Mouse (Mus musculus) cerebellum, adult 2 months (tissue): ENCODE measurements around the gene Shc3. TPM values are rescaled to one million over a fixed set of nuclear protein-coding genes. Genes with fewer than 3 reads are reported as not detected.

ENCODE experiments used
- DNase-seq, 2 experiments: peaks; one replicate each; pipeline ENCODE4 v3.0.0; 2021
- H3K27ac ChIP-seq: fragments of 200-500 bp; 2 replicates; pipeline ENCODE4 v1.5.1; 2012; ENCODE audit warnings: low read length, control low read depth, inconsistent platforms; ENCODE audit not compliant: insufficient read depth
- H3K27me3 ChIP-seq: fragments of 200-500 bp; 2 replicates; pipeline ENCODE4 v1.6.1; 2012; ENCODE audit warnings: inconsistent platforms, mild to moderate bottlenecking, low read length, moderate library complexity; ENCODE audit not compliant: control insufficient read depth, insufficient read depth
- H3K4me1 ChIP-seq: fragments of 200-500 bp; 2 replicates; pipeline ENCODE4 v1.6.1; 2011; ENCODE audit warnings: low read length; ENCODE audit not compliant: control insufficient read depth, insufficient read depth
- H3K4me3 ChIP-seq: fragments of 200-500 bp; replicated peaks from 2 replicates; pipeline ENCODE3; 2011; ENCODE audit warnings: mild to moderate bottlenecking, low read depth, low read length, control low read depth; ENCODE audit not compliant: insufficient read depth
- CTCF ChIP-seq: fragments of 200-500 bp; IDR thresholded peaks from 2 replicates; pipeline ENCODE4 v1.5.1; 2011; ENCODE audit warnings: low read depth, mild to moderate bottlenecking, control low read depth, low read length, moderate library complexity, borderline replicate concordance; ENCODE audit not compliant: insufficient read depth
- POLR2A ChIP-seq: fragments of 200-500 bp; IDR thresholded peaks from 2 replicates; pipeline ENCODE4 v1.6.1; 2011; ENCODE audit warnings: low read length, control low read depth, borderline replicate concordance; ENCODE audit not compliant: insufficient read depth
- WGBS: fragments of 180-500 bp; shearing (Covaris S2); methylation state at CpG from one replicate; pipeline ENCODE4 v1.1.7; 2018; 5-methylcytosine and 5-hydroxymethylcytosine counted together
- polyA plus RNA-seq: library from polyadenylated mRNA; depleted of rRNA; stranded (reverse); fragments of >200 nt; gene quantifications from 2 replicates; pipeline ENCODE4 v1.2.3, GENCODE M21; 2012

Gene Shc3
- polyA plus RNA-seq, 1 experiment, result 22.7 TPM

DNA sequence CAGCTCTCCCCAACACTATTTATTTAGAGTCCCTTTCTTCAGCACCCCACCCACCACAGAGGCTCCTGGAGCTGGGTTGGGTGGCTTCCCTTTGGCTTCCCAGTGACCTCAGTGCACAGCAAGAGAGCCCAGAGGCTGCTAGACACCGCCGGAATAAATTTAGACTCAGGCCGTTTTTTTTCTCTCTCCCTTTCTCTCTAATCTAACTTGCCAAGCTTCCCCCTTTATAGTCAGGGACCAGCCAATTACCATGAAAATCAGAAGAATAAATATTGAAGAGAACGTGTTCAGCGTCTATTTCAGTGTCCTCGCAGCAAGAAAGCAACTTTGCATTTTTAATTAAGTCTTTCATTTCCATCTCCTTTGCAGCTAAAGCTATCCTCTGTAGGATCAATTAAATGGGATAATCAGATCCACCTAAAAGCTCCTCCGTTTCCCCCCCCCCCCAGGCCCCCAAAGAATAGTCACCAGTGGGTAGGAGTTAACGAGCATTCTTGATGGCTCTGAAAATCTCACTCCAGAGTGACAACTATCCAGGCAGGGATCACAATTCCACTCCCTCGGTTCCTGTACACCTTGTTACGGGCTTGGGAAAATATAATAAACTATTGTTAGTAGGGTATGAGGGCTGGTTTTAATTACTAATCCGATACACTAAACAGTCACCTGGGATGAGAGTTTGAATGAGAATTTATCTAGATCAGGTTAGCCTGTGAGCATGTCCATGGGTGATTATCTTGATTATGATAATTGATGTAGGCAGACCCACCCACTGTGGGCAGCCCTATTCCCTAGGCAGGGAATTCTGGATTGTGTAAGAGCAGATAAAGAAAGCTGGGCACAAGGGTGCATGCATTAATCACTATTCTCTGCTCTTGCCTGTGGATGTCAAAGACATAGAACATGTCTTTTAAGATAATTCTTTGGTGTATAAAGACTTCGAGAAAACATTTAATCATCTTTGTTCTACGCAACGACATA lies 131.8 kb downstream of the Shc3 start:
- WGBS, result 66% methylated on average over 14 of the region's 14 CpGs
- H3K4me3 ChIP-seq, result no peak overlapping the region
- no peak for DNase-seq
- TF ChIP-seq CTCF (no peak), POLR2A (no peak)
- no peaks in the 10 kb centered on the region for H3K27me3 ChIP-seq
- H3K27ac ChIP-seq, result no peak overlapping the region
- no peaks in the 10 kb centered on the region; the same call in 1 of the 2 replicates for H3K4me1 ChIP-seq

DNA sequence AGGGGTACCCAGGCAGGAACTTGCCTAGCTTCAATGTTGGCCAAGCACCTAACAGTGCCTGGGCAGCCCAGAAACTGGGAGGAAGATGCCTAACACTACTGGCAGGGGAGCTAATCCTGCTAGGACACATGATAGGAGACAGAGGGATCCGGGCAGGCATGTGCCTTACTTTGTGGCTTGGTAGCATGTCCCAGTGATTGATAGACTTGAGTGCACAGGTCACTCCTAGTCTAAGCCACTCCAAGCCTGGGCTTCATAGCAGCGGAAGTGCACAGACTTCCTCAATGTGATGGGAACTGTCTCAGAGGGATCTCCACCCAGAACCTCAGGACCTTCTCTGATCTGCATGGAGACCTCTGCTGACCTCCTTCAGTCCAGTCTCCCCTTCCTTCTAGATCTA lies 134.1 kb downstream of the Shc3 start:
- Histone ChIP-seq H3K4me1 (no peaks in the 10 kb centered on the region; the same call in 1 of the 2 replicates), H3K27me3 (no peaks in the 10 kb centered on the region), H3K4me3 (no peak overlapping the region), H3K27ac (no peak overlapping the region)
- no peak for DNase-seq
- WGBS, result 93% methylated on average over 2 of the region's 2 CpGs
- TF ChIP-seq POLR2A (no peak), CTCF (no peak)

DNA sequence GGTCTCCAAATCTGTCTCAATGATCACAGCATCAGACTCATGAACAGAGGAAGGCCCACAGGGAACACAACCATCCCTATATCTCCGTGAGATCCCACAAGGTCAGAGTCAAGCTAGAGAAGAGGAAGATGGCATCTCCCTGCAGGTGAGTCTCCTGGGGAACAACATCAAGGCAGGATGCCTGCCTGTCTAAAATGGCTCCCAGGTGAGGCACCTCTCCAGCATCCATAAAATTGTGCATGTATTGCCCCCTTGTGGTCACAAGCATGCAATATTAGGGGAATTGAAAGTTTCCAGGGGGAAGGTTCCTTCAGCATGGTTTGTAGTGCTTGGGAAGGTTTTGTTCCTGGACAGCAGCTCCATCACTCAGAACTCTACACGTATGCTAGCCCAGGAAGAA lies 134.8 kb downstream of the Shc3 start:
- TF ChIP-seq CTCF, result no peak
- no peak for TF ChIP-seq POLR2A

DNA sequence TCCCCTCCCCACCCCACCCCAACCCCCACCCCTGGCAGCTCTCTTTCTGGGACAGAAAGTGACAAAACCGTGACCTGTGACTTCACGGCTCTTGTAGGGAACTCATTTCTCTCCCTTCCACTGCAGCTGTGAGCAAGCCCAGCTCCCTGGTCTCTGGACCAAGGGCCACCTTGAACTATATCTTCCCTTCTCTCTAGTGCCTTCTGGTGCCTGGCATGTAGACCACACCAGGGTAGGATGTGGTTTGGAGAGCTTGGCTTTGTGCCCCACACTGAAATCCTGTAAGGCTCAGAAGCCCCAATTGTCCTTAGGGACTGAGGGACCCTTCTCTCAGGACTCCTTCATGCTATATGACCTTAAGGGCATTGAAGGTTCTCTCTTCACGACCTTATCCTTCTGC lies 135.8 kb downstream of the Shc3 start:
- no peak for DNase-seq
- 50% methylated on average over 3 of the region's 3 CpGs for WGBS
- H3K4me1 ChIP-seq, result no peaks in the 10 kb centered on the region; the same call in 1 of the 2 replicates
- H3K27me3 ChIP-seq, result no peaks in the 10 kb centered on the region
- H3K4me3 ChIP-seq, result no peak overlapping the region
- TF ChIP-seq POLR2A, result no peak
- no peak for TF ChIP-seq CTCF
- H3K27ac ChIP-seq, result no peak overlapping the region

More for the DNA sequence above, 134.8 kb downstream of the Shc3 start:
- H3K27me3 ChIP-seq, result no peaks in the 10 kb centered on the region
- no peak overlapping the region for H3K4me3 ChIP-seq
- WGBS, result 57% methylated on average over 2 of the region's 2 CpGs
- H3K27ac ChIP-seq, result no peak overlapping the region
- DNase-seq, result no peak
- no peaks in the 10 kb centered on the region; the same call in 1 of the 2 replicates for H3K4me1 ChIP-seq

DNA sequence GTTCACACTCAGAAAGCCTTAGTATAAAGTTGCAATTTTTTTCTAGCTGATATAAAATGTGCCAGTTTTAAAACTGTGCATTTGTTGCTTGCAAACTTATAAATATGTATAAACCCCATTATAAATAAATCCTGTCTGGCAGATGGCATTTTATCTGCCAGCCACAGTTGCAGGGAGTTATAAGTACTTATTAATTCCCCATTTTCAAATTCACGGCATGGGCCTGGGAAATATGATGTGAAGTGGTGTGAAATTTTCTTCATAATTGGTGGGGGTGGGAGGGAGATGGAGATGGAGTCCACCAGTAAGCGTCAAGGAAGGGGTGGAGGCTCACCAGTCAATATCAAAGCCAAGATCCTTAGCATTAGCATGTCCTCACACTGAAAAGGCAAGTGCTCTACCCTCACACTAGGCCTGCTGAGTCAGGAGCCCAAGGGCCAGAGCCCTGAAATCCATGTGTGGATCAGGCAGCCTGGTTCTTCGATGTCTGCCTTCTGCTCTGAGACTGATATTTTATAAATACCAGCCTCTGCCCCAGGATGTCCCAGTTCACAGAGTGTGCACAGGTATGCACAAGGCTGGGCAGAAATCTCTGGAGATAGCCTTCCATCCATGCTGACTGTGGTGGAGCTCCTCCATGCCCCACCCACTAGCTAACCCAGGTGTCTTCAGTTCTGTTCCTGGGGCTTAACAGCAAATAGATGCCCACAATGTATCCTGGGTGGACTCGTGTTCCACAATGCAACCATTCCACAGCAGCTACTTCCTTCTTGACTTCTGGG lies 143.4 kb downstream of the Shc3 start:
- no peaks in the 10 kb centered on the region for H3K27me3 ChIP-seq
- TF ChIP-seq POLR2A (no peak), CTCF (no peak)
- 80% methylated on average over 4 of the region's 4 CpGs for WGBS
- no peak overlapping the region for H3K4me3 ChIP-seq
- no peaks in the 10 kb centered on the region for H3K4me1 ChIP-seq
- no peak for DNase-seq
- H3K27ac ChIP-seq, result no peak overlapping the region

DNA sequence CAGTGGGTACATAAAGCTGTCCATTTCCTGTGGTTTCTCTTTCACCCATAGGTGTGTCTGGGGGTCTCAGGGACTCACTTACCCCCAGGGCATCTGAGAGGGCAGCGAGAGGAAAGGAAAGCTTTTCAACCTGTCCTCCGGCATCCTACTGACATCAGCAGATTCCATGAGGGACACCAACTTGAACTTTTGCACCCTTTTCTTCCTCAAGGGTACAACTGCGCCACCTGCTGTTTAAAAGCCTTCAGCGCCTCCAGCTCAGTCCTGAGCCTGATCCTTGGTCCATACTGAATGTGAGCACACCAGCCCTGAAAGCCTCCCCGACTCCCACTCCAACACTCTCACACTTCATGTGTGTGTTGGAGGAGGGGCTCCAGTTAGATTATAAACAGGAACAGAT lies 144.6 kb downstream of the Shc3 start:
- no peaks in the 10 kb centered on the region for H3K27me3 ChIP-seq
- 19% methylated on average over 5 of the region's 5 CpGs for WGBS
- H3K4me3 ChIP-seq, result no peak overlapping the region
- TF ChIP-seq CTCF, result peak; percentile 51
- TF ChIP-seq POLR2A, result no peak
- DNase-seq, result peak; percentile 17 to 38
- H3K4me1 ChIP-seq, result no peaks in the 10 kb centered on the region
- no peak overlapping the region for H3K27ac ChIP-seq

DNA sequence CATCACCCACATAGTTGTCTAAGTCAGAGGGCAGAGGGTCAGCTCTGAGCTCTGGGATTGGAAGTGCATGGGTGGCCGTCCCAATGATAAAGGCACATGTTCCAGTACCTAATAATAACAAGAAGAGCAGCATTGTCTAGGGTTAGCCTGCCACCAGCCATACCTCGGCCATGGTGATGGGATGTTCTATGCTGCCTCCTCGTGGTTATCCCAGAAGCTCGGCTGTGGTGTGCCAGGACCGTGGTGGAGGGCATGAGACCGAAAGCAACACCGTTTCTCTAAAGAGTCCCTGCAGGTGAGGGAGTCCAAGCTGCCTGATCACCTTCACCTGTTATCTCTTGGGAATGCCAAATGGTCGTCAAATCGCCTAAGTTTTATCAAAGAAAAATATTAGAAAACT lies 145.6 kb downstream of the Shc3 start:
- no peak overlapping the region for H3K4me3 ChIP-seq
- 72% methylated on average over 9 of the region's 9 CpGs for WGBS
- no peaks in the 10 kb centered on the region for H3K27me3 ChIP-seq
- TF ChIP-seq CTCF, result no peak
- no peak for DNase-seq
- no peak overlapping the region for H3K27ac ChIP-seq
- H3K4me1 ChIP-seq, result no peaks in the 10 kb centered on the region
